Mouse (Mus musculus): ENCODE data around the gene Pecam1.

DNA sequence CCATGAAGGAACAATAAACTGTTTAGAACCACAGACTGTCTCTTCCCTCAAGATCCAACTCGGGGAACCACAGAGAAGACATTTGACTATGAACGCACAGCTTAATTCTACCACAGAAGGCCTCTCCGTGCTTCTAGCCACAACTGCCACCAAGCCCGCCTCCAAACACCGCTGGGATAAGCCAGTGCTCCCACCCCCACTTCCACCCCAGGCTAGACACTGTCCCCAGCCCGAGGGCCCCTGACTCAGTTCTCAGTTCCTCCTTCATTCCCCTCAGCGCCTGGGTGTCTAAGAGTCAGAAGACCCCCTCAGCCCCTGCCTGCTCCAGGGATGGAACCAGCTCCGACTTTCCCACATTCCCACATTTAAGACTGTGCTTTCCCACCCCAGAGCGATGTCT, 48.8 kb downstream of the Pecam1 start:
- TF ChIP-seq CTCF (IDR thresholded peaks at IDR 0.05; ENCODE audit: low read depth, low read length) (no peak), EP300 (IDR thresholded peaks at IDR 0.05; ENCODE audit: insufficient read depth, low read depth, low read length) (no peak), POLR2A (IDR thresholded peaks at IDR 0.05; ENCODE audit: insufficient read depth, low read length) (no peak)
